Mouse (Mus musculus): ENCODE measurements around the gene Dlx4. TPM values are rescaled to one million over a fixed set of nuclear protein-coding genes. Genes with fewer than 3 reads are reported as not detected.
A peak's percentile ranks its signal among the peaks of the same experiment; 100 is the strongest.

The Dlx4 gene
- polyA plus RNA-seq, 1 experiment from 2014 or later = not detected

- Histone ChIP-seq H3K4me2 (ENCODE audit: low read length) (no peak overlapping the region), H3K27me3 (replicated peaks; ENCODE audit: control insufficient read depth, insufficient read depth, low read length) (peaks cover 83% of the 10 kb centered on the region), H3K9ac (ENCODE audit: low read length) (no peak overlapping the region), H3K9me3 (replicated peaks; ENCODE audit: control insufficient read depth, low read length) (no peaks in the 10 kb centered on the region), H3K4me3 (ENCODE audit: low read depth, low read length) (no peak overlapping the region), H3K27ac (ENCODE audit: low read depth, low read length) (no peak overlapping the region), H3K4me1 (ENCODE audit: control insufficient read depth, insufficient read depth, low read length) (peaks cover 9% of the 10 kb centered on the region), H3K36me3 (ENCODE audit: control insufficient read depth, insufficient read depth, low read length) (no peaks in the 10 kb centered on the region)
- DNase-seq (ENCODE audit: low spot score) = no peak
- 2% methylated on average over 9 of the region's 9 CpGs for WGBS
- no peak for ATAC-seq
These were observed 2.7 kb upstream of the Dlx4 start for GRCm38 (mm10) chr11:95148754-95149153.

GRCm38 (mm10) chr11:95144946-95145483, 1.0 kb downstream of the Dlx4 start:
- Histone ChIP-seq H3K27ac (ENCODE audit: low read depth, low read length) (no peak overlapping the region), H3K9me3 (replicated peaks; ENCODE audit: control insufficient read depth, low read length) (no peaks in the 10 kb centered on the region), H3K27me3 (replicated peaks; ENCODE audit: control insufficient read depth, insufficient read depth, low read length) (peaks cover 96% of the 10 kb centered on the region), H3K36me3 (ENCODE audit: control insufficient read depth, insufficient read depth, low read length) (no peaks in the 10 kb centered on the region), H3K4me1 (ENCODE audit: control insufficient read depth, insufficient read depth, low read length) (peaks cover 9% of the 10 kb centered on the region), H3K9ac (ENCODE audit: low read length) (no peak overlapping the region), H3K4me3 (ENCODE audit: low read depth, low read length) (0 out of 2 replicates have a peak overlapping the region, but pooled peaks have one; percentile 30), H3K4me2 (ENCODE audit: low read length) (peak overlapping the region; percentile 56; the same call in 1 of the 2 replicates)
- ATAC-seq (no peak), DNase-seq (ENCODE audit: low spot score) (no peak)
- under 1% methylated on average over 34 of the region's 34 CpGs for WGBS

GRCm38 (mm10) chr11:95144091-95144945, 1.7 kb downstream of the Dlx4 start:
- ATAC-seq = no peak
- no peak overlapping the region for H3K4me2 ChIP-seq (ENCODE audit: low read length)
- H3K27ac ChIP-seq (ENCODE audit: low read depth, low read length) = no peak overlapping the region
- H3K36me3 ChIP-seq (ENCODE audit: control insufficient read depth, insufficient read depth, low read length) = no peaks in the 10 kb centered on the region
- WGBS = 4% methylated on average over 9 of the region's 9 CpGs
- no peaks in the 10 kb centered on the region for H3K9me3 ChIP-seq (replicated peaks; ENCODE audit: control insufficient read depth, low read length)
- H3K27me3 ChIP-seq (replicated peaks; ENCODE audit: control insufficient read depth, insufficient read depth, low read length) = peaks cover 97% of the 10 kb centered on the region
- no peak for DNase-seq (ENCODE audit: low spot score)
- peaks cover 9% of the 10 kb centered on the region for H3K4me1 ChIP-seq (ENCODE audit: control insufficient read depth, insufficient read depth, low read length)
- no peak overlapping the region for H3K4me3 ChIP-seq (ENCODE audit: low read depth, low read length)
- no peak overlapping the region for H3K9ac ChIP-seq (ENCODE audit: low read length)

GRCm38 (mm10) chr11:95143663-95144062, 2.4 kb downstream of the Dlx4 start:
- Histone ChIP-seq H3K36me3 (ENCODE audit: control insufficient read depth, insufficient read depth, low read length) (no peaks in the 10 kb centered on the region), H3K9me3 (replicated peaks; ENCODE audit: control insufficient read depth, low read length) (no peaks in the 10 kb centered on the region), H3K4me3 (ENCODE audit: low read depth, low read length) (no peak overlapping the region), H3K4me2 (ENCODE audit: low read length) (no peak overlapping the region), H3K9ac (ENCODE audit: low read length) (no peak overlapping the region), H3K27me3 (replicated peaks; ENCODE audit: control insufficient read depth, insufficient read depth, low read length) (peaks cover 98% of the 10 kb centered on the region), H3K4me1 (ENCODE audit: control insufficient read depth, insufficient read depth, low read length) (peaks cover 9% of the 10 kb centered on the region), H3K27ac (ENCODE audit: low read depth, low read length) (no peak overlapping the region)
- no peak for ATAC-seq
- 0% methylated on average over 4 of the region's 4 CpGs for WGBS
- no peak for DNase-seq (ENCODE audit: low spot score)

- ATAC-seq = no peak
- Histone ChIP-seq H3K36me3 (ENCODE audit: control insufficient read depth, insufficient read depth, low read length) (no peaks in the 10 kb centered on the region), H3K4me1 (ENCODE audit: control insufficient read depth, insufficient read depth, low read length) (peaks cover 9% of the 10 kb centered on the region), H3K4me2 (ENCODE audit: low read length) (no peak overlapping the region), H3K4me3 (ENCODE audit: low read depth, low read length) (no peak overlapping the region; the same call in 1 of the 2 replicates), H3K9ac (ENCODE audit: low read length) (no peak overlapping the region), H3K27ac (ENCODE audit: low read depth, low read length) (no peak overlapping the region), H3K27me3 (replicated peaks; ENCODE audit: control insufficient read depth, insufficient read depth, low read length) (peaks cover 97% of the 10 kb centered on the region), H3K9me3 (replicated peaks; ENCODE audit: control insufficient read depth, low read length) (no peaks in the 10 kb centered on the region)
- 3% methylated on average over 39 of the region's 39 CpGs for WGBS
- DNase-seq (ENCODE audit: low spot score) = no peak
These were observed 3.0 kb downstream of the Dlx4 start for GRCm38 (mm10) chr11:95142980-95143575.

GRCm38 (mm10) chr11:95142258-95142657, 3.8 kb downstream of the Dlx4 start:
- Histone ChIP-seq H3K9me3 (replicated peaks; ENCODE audit: control insufficient read depth, low read length) (no peaks in the 10 kb centered on the region), H3K4me1 (ENCODE audit: control insufficient read depth, insufficient read depth, low read length) (peaks cover 13% of the 10 kb centered on the region), H3K9ac (ENCODE audit: low read length) (no peak overlapping the region), H3K36me3 (ENCODE audit: control insufficient read depth, insufficient read depth, low read length) (no peaks in the 10 kb centered on the region), H3K4me3 (ENCODE audit: low read depth, low read length) (no peak overlapping the region), H3K27me3 (replicated peaks; ENCODE audit: control insufficient read depth, insufficient read depth, low read length) (peaks cover 93% of the 10 kb centered on the region), H3K4me2 (ENCODE audit: low read length) (no peak overlapping the region), H3K27ac (ENCODE audit: low read depth, low read length) (no peak overlapping the region)
- no peak for ATAC-seq
- WGBS = 7% methylated on average over 10 of the region's 10 CpGs
- DNase-seq (ENCODE audit: low spot score) = no peak

GRCm38 (mm10) chr11:95139871-95140270, 6.2 kb downstream of the Dlx4 start:
- peaks cover 70% of the 10 kb centered on the region for H3K27me3 ChIP-seq (replicated peaks; ENCODE audit: control insufficient read depth, insufficient read depth, low read length)
- no peak overlapping the region for H3K9ac ChIP-seq (ENCODE audit: low read length)
- peaks cover 4% of the 10 kb centered on the region; the same call in 1 of the 2 replicates for H3K4me1 ChIP-seq (ENCODE audit: control insufficient read depth, insufficient read depth, low read length)
- 40% methylated on average over 5 of the region's 5 CpGs for WGBS
- H3K27ac ChIP-seq (ENCODE audit: low read depth, low read length) = no peak overlapping the region
- DNase-seq (ENCODE audit: low spot score) = no peak
- H3K36me3 ChIP-seq (ENCODE audit: control insufficient read depth, insufficient read depth, low read length) = no peaks in the 10 kb centered on the region
- H3K9me3 ChIP-seq (replicated peaks; ENCODE audit: control insufficient read depth, low read length) = no peaks in the 10 kb centered on the region
- ATAC-seq = no peak
- H3K4me3 ChIP-seq (ENCODE audit: low read depth, low read length) = no peak overlapping the region
- H3K4me2 ChIP-seq (ENCODE audit: low read length) = no peak overlapping the region

- Histone ChIP-seq H3K27me3 (replicated peaks; ENCODE audit: control insufficient read depth, insufficient read depth, low read length) (peaks cover 44% of the 10 kb centered on the region), H3K4me2 (ENCODE audit: low read length) (no peak overlapping the region), H3K27ac (ENCODE audit: low read depth, low read length) (no peak overlapping the region), H3K4me3 (ENCODE audit: low read depth, low read length) (no peak overlapping the region), H3K9me3 (replicated peaks; ENCODE audit: control insufficient read depth, low read length) (no peaks in the 10 kb centered on the region), H3K9ac (ENCODE audit: low read length) (no peak overlapping the region), H3K36me3 (ENCODE audit: control insufficient read depth, insufficient read depth, low read length) (no peaks in the 10 kb centered on the region), H3K4me1 (ENCODE audit: control insufficient read depth, insufficient read depth, low read length) (peaks cover 4% of the 10 kb centered on the region; the same call in 1 of the 2 replicates)
- ATAC-seq (0 out of 2 replicates have a peak, but pooled peaks have one; percentile 20), DNase-seq (ENCODE audit: low spot score) (no peak)
- 7% methylated on average over 6 of the region's 6 CpGs for WGBS
These were observed 8.8 kb downstream of the Dlx4 start for GRCm38 (mm10) chr11:95137281-95137680.

All from forebrain, embryonic 14.5 days (tissue).